Mouse (Mus musculus): Measurements from ENCODE around the gene Tcn2.

GRCm38 (mm10) chr11:3946386-3946785 is 14.4 kb upstream of the Tcn2 start:
- TF ChIP-seq NANOG (IDR thresholded peaks at IDR 0.05; ENCODE audit: borderline replicate concordance, low read length): no peak
- TF ChIP-seq CTCF (conservative IDR thresholded peaks at IDR 0.05; ENCODE audit: low read length): no peak
- no peak for TF ChIP-seq POU5F1 (IDR thresholded peaks at IDR 0.05; ENCODE audit: borderline replicate concordance, low read length)

All from E14TG2a.4 (cell line).